Mouse (Mus musculus): Measurements from ENCODE around the gene Ifnar1. TPM values are rescaled to one million over a fixed set of nuclear protein-coding genes. Genes with fewer than 3 reads are reported as not detected.

The Ifnar1 gene
- polyA plus RNA-seq, 1 experiment from 2014 or later: 37.1 TPM

- WGBS (ENCODE audit: insufficient replicate concordance): 96% methylated on average over 1 of the region's 1 CpGs
- Histone ChIP-seq H3K4me3 (ENCODE audit: low read depth, low read length) (no peak overlapping the region), H3K27me3 (ENCODE audit: control insufficient read depth, insufficient read depth, low read length) (no peaks in the 10 kb centered on the region), H3K9me3 (replicated peaks; ENCODE audit: control insufficient read depth, low read length) (no peaks in the 10 kb centered on the region), H3K36me3 (ENCODE audit: control insufficient read depth, insufficient read depth, low read length) (no peaks in the 10 kb centered on the region), H3K27ac (ENCODE audit: low read depth, low read length) (no peak overlapping the region), H3K9ac (ENCODE audit: low read depth, low read length) (no peak overlapping the region), H3K4me1 (ENCODE audit: control insufficient read depth, insufficient read depth, low read length) (peaks cover 32% of the 10 kb centered on the region), H3K4me2 (no peak overlapping the region)
- ATAC-seq (replicated peaks; ENCODE audit: insufficient number of reproducible peaks, low FRiP score, low TSS enrichment): no peak
These were observed 58.6 kb downstream of the Ifnar1 start for GRCm38 (mm10) chr16:91543619-91544018.

GRCm38 (mm10) chr16:91545597-91546281, 60.7 kb downstream of the Ifnar1 start:
- Histone ChIP-seq H3K27me3 (ENCODE audit: control insufficient read depth, insufficient read depth, low read length) (no peaks in the 10 kb centered on the region), H3K9me3 (replicated peaks; ENCODE audit: control insufficient read depth, low read length) (no peaks in the 10 kb centered on the region), H3K4me1 (ENCODE audit: control insufficient read depth, insufficient read depth, low read length) (peaks cover 44% of the 10 kb centered on the region), H3K4me3 (ENCODE audit: low read depth, low read length) (no peak overlapping the region), H3K9ac (ENCODE audit: low read depth, low read length) (no peak overlapping the region), H3K36me3 (ENCODE audit: control insufficient read depth, insufficient read depth, low read length) (no peaks in the 10 kb centered on the region), H3K27ac (ENCODE audit: low read depth, low read length) (peak overlapping the region; percentile 86), H3K4me2 (no peak overlapping the region; the same call in 1 of the 2 replicates)
- 39% methylated on average over 10 of the region's 10 CpGs for WGBS (ENCODE audit: insufficient replicate concordance)
- no peak for ATAC-seq (replicated peaks; ENCODE audit: insufficient number of reproducible peaks, low FRiP score, low TSS enrichment)

- no peaks in the 10 kb centered on the region for H3K36me3 ChIP-seq (ENCODE audit: control insufficient read depth, insufficient read depth, low read length)
- H3K4me2 ChIP-seq: peak overlapping the region; percentile 78
- peaks cover 47% of the 10 kb centered on the region for H3K4me1 ChIP-seq (ENCODE audit: control insufficient read depth, insufficient read depth, low read length)
- H3K27ac ChIP-seq (ENCODE audit: low read depth, low read length): peak overlapping the region; percentile 86
- no peaks in the 10 kb centered on the region for H3K9me3 ChIP-seq (replicated peaks; ENCODE audit: control insufficient read depth, low read length)
- peak; percentile 31; the same call in 1 of the 2 replicates for ATAC-seq (replicated peaks; ENCODE audit: insufficient number of reproducible peaks, low FRiP score, low TSS enrichment)
- no peaks in the 10 kb centered on the region for H3K27me3 ChIP-seq (ENCODE audit: control insufficient read depth, insufficient read depth, low read length)
- peak overlapping the region; percentile 100 for H3K4me3 ChIP-seq (ENCODE audit: low read depth, low read length)
- H3K9ac ChIP-seq (ENCODE audit: low read depth, low read length): peak overlapping the region; percentile 99
- 11% methylated on average over 14 of the region's 14 CpGs for WGBS (ENCODE audit: insufficient replicate concordance)
These were observed 61.4 kb downstream of the Ifnar1 start for GRCm38 (mm10) chr16:91546391-91546835.

GRCm38 (mm10) chr16:91546836-91547741, 62.1 kb downstream of the Ifnar1 start, which contains the start of gene Ifngr2:
TSS of gene Ifngr2 (plus strand) at chr16:91547072.
- peak within 1 kb of the TSS; percentile 100 for H3K4me3 ChIP-seq (ENCODE audit: low read depth, low read length)
- H3K27ac ChIP-seq (ENCODE audit: low read depth, low read length): peak within 1 kb of the TSS; percentile 86
- peaks cover 50% of the 10 kb centered on the region for H3K4me1 ChIP-seq (ENCODE audit: control insufficient read depth, insufficient read depth, low read length)
- no peaks in the 10 kb centered on the region for H3K36me3 ChIP-seq (ENCODE audit: control insufficient read depth, insufficient read depth, low read length)
- no peaks in the 10 kb centered on the region for H3K9me3 ChIP-seq (replicated peaks; ENCODE audit: control insufficient read depth, low read length)
- peak; percentile 84 for ATAC-seq (replicated peaks; ENCODE audit: insufficient number of reproducible peaks, low FRiP score, low TSS enrichment)
- H3K4me2 ChIP-seq: peak within 1 kb of the TSS; percentile 78
- under 1% methylated on average over 55 of the region's 74 CpGs for WGBS (ENCODE audit: insufficient replicate concordance)
- peak within 1 kb of the TSS; percentile 99 for H3K9ac ChIP-seq (ENCODE audit: low read depth, low read length)
- H3K27me3 ChIP-seq (ENCODE audit: control insufficient read depth, insufficient read depth, low read length): no peaks in the 10 kb centered on the region

- Histone ChIP-seq H3K9me3 (replicated peaks; ENCODE audit: control insufficient read depth, low read length) (no peaks in the 10 kb centered on the region), H3K4me2 (peak overlapping the region; percentile 78), H3K9ac (ENCODE audit: low read depth, low read length) (peak overlapping the region; percentile 99), H3K4me1 (ENCODE audit: control insufficient read depth, insufficient read depth, low read length) (peaks cover 52% of the 10 kb centered on the region), H3K27ac (ENCODE audit: low read depth, low read length) (peak overlapping the region; percentile 86), H3K27me3 (ENCODE audit: control insufficient read depth, insufficient read depth, low read length) (no peaks in the 10 kb centered on the region), H3K36me3 (ENCODE audit: control insufficient read depth, insufficient read depth, low read length) (no peaks in the 10 kb centered on the region), H3K4me3 (ENCODE audit: low read depth, low read length) (peak overlapping the region; percentile 100)
- ATAC-seq (replicated peaks; ENCODE audit: insufficient number of reproducible peaks, low FRiP score, low TSS enrichment): no peak
- WGBS (ENCODE audit: insufficient replicate concordance): 42% methylated on average over 5 of the region's 5 CpGs
These were observed 62.9 kb downstream of the Ifnar1 start for GRCm38 (mm10) chr16:91547974-91548373.

- no peaks in the 10 kb centered on the region for H3K27me3 ChIP-seq (ENCODE audit: control insufficient read depth, insufficient read depth, low read length)
- H3K27ac ChIP-seq (ENCODE audit: low read depth, low read length): peak overlapping the region; percentile 86
- peaks cover 58% of the 10 kb centered on the region for H3K4me1 ChIP-seq (ENCODE audit: control insufficient read depth, insufficient read depth, low read length)
- peak overlapping the region; percentile 40 for H3K9ac ChIP-seq (ENCODE audit: low read depth, low read length)
- no peaks in the 10 kb centered on the region for H3K9me3 ChIP-seq (replicated peaks; ENCODE audit: control insufficient read depth, low read length)
- peak overlapping the region; percentile 78 for H3K4me2 ChIP-seq
- H3K36me3 ChIP-seq (ENCODE audit: control insufficient read depth, insufficient read depth, low read length): no peaks in the 10 kb centered on the region
- H3K4me3 ChIP-seq (ENCODE audit: low read depth, low read length): peak overlapping the region; percentile 100
- 25% methylated on average over 5 of the region's 5 CpGs for WGBS (ENCODE audit: insufficient replicate concordance)
- no peak for ATAC-seq (replicated peaks; ENCODE audit: insufficient number of reproducible peaks, low FRiP score, low TSS enrichment)
These were observed 63.5 kb downstream of the Ifnar1 start for GRCm38 (mm10) chr16:91548586-91548985.

GRCm38 (mm10) chr16:91548996-91549395, 64.0 kb downstream of the Ifnar1 start:
- ATAC-seq (replicated peaks; ENCODE audit: insufficient number of reproducible peaks, low FRiP score, low TSS enrichment): no peak
- Histone ChIP-seq H3K9me3 (replicated peaks; ENCODE audit: control insufficient read depth, low read length) (no peaks in the 10 kb centered on the region), H3K4me2 (peak overlapping the region; percentile 78), H3K27ac (ENCODE audit: low read depth, low read length) (peak overlapping the region; percentile 86), H3K4me1 (ENCODE audit: control insufficient read depth, insufficient read depth, low read length) (peaks cover 62% of the 10 kb centered on the region), H3K27me3 (ENCODE audit: control insufficient read depth, insufficient read depth, low read length) (no peaks in the 10 kb centered on the region), H3K4me3 (ENCODE audit: low read depth, low read length) (peak overlapping the region; percentile 100), H3K9ac (ENCODE audit: low read depth, low read length) (peak overlapping the region; percentile 40), H3K36me3 (ENCODE audit: control insufficient read depth, insufficient read depth, low read length) (no peaks in the 10 kb centered on the region)
- 78% methylated on average over 2 of the region's 2 CpGs for WGBS (ENCODE audit: insufficient replicate concordance)

- Histone ChIP-seq H3K27ac (ENCODE audit: low read depth, low read length) (peak overlapping the region; percentile 86), H3K4me1 (ENCODE audit: control insufficient read depth, insufficient read depth, low read length) (peaks cover 68% of the 10 kb centered on the region), H3K4me2 (peak overlapping the region; percentile 78), H3K9ac (ENCODE audit: low read depth, low read length) (peak overlapping the region; percentile 28; the same call in 1 of the 2 replicates), H3K9me3 (replicated peaks; ENCODE audit: control insufficient read depth, low read length) (no peaks in the 10 kb centered on the region), H3K36me3 (ENCODE audit: control insufficient read depth, insufficient read depth, low read length) (no peaks in the 10 kb centered on the region), H3K27me3 (ENCODE audit: control insufficient read depth, insufficient read depth, low read length) (no peaks in the 10 kb centered on the region), H3K4me3 (ENCODE audit: low read depth, low read length) (no peak overlapping the region)
- WGBS (ENCODE audit: insufficient replicate concordance): 60% methylated on average over 5 of the region's 5 CpGs
- ATAC-seq (replicated peaks; ENCODE audit: insufficient number of reproducible peaks, low FRiP score, low TSS enrichment): no peak
These were observed 64.6 kb downstream of the Ifnar1 start for GRCm38 (mm10) chr16:91549616-91550015.
